Mouse (Mus musculus) mouse trophoblast stem cell (cell line): Measurements from ENCODE around the gene Tor3a.

Source experiments
- in situ Hi-C, 2 experiments: fragments of 300-500 bp; cut with MseI, MboI; formaldehyde crosslinking; loops; 2 replicates in 1 of 2; 3 replicates in 1 of 2; pipeline ENCODE4 v1.15.1; 2025

Gene Tor3a

GRCm38 (mm10) chr1:156674195-156675000 is at the start of gene Tor3a:
Gene Tor3a, minus strand, starts transcription at chr1:156674356.
- in situ Hi-C loops, result no loop called here

GRCm38 (mm10) chr1:156722089-156722488 is 47.9 kb upstream of the Tor3a start:
- in situ Hi-C loops, result no loop called here

- in situ Hi-C loops, result no loop called here
Measured at GRCm38 (mm10) chr1:156720046-156720445, 45.9 kb upstream of the Tor3a start.

- in situ Hi-C loops, result no loop called here
Measured at GRCm38 (mm10) chr1:156718950-156719805, 45.0 kb upstream of the Tor3a start, which contains the start of gene Fam20b. Gene Fam20b, minus strand, starts transcription at chr1:156719086.

- in situ Hi-C loops, result no loop called here
Measured at GRCm38 (mm10) chr1:156718286-156718949, 44.3 kb upstream of the Tor3a start.

GRCm38 (mm10) chr1:156717751-156718285 is 43.7 kb upstream of the Tor3a start:
- in situ Hi-C loops, result no loop called here

- in situ Hi-C loops, result no loop called here
Measured at GRCm38 (mm10) chr1:156716681-156717080, 42.5 kb upstream of the Tor3a start.

GRCm38 (mm10) chr1:156710472-156711098 is 36.4 kb upstream of the Tor3a start:
- in situ Hi-C loops, result no loop called here

- in situ Hi-C loops, result no loop called here
Measured at GRCm38 (mm10) chr1:156708672-156709071, 34.5 kb upstream of the Tor3a start.

GRCm38 (mm10) chr1:156705696-156706285 is 31.6 kb upstream of the Tor3a start:
- in situ Hi-C loops, result no loop called here

- in situ Hi-C loops, result no loop called here
Measured at GRCm38 (mm10) chr1:156703444-156703843, 29.3 kb upstream of the Tor3a start.

GRCm38 (mm10) chr1:156702151-156702550 is 28.0 kb upstream of the Tor3a start:
- in situ Hi-C loops, result no loop called here

- in situ Hi-C loops, result no loop called here
Measured at GRCm38 (mm10) chr1:156686025-156686661, 12.0 kb upstream of the Tor3a start.

GRCm38 (mm10) chr1:156679599-156679998 is 5.4 kb upstream of the Tor3a start:
- in situ Hi-C loops, result no loop called here

- in situ Hi-C loops, result no loop called here
Measured at GRCm38 (mm10) chr1:156677230-156677629, 3.1 kb upstream of the Tor3a start.

GRCm38 (mm10) chr1:156676596-156676995 is 2.4 kb upstream of the Tor3a start:
- in situ Hi-C loops, result no loop called here

- in situ Hi-C loops, result no loop called here
Measured at GRCm38 (mm10) chr1:156676171-156676570, 2.0 kb upstream of the Tor3a start.

- in situ Hi-C loops, result no loop called here
Measured at GRCm38 (mm10) chr1:156673476-156674194, 521 bp downstream of the Tor3a start.

- in situ Hi-C loops, result no loop called here
Measured at GRCm38 (mm10) chr1:156672720-156673475, 1.3 kb downstream of the Tor3a start.
